Mouse (Mus musculus) testis, postnatal 10 days (tissue): ENCODE measurements at regions not wholly inside any gene's neighbourhood (a gene's known extent, or its start where the extent isn't known, plus 50 kb on each side); places are given as distances from the start of the nearest gene placed in this dataset.

Experiments used
- DNase-seq: peaks from one replicate; pipeline ENCODE4 v3.0.0; 2021; ENCODE audit warnings: low spot score

GRCm38 (mm10) chr8:89171561-89171960 is 127.6 kb upstream of the Sall1 start:
- DNase-seq, result no peak

- DNase-seq, result no peak
Observed at GRCm38 (mm10) chr8:89169484-89169883, 125.5 kb upstream of the Sall1 start.

GRCm38 (mm10) chr8:89167026-89167425 is 123.1 kb upstream of the Sall1 start:
- DNase-seq, result no peak

GRCm38 (mm10) chr8:89156909-89157308 is 112.9 kb upstream of the Sall1 start:
- no peak for DNase-seq

GRCm38 (mm10) chr8:89153605-89154004 is 109.6 kb upstream of the Sall1 start:
- DNase-seq, result no peak

GRCm38 (mm10) chr8:89152867-89153595 is 109.1 kb upstream of the Sall1 start:
- no peak for DNase-seq

- no peak for DNase-seq
Observed at GRCm38 (mm10) chr8:89152331-89152730, 108.4 kb upstream of the Sall1 start.

GRCm38 (mm10) chr8:89150952-89151351 is 107.0 kb upstream of the Sall1 start:
- DNase-seq, result no peak

GRCm38 (mm10) chr8:89141529-89142235 is 97.7 kb upstream of the Sall1 start:
- DNase-seq, result no peak

GRCm38 (mm10) chr8:89139876-89140275 is 95.9 kb upstream of the Sall1 start:
- DNase-seq, result no peak

- DNase-seq, result no peak
Observed at GRCm38 (mm10) chr8:89138416-89139125, 94.6 kb upstream of the Sall1 start.

- no peak for DNase-seq
Observed at GRCm38 (mm10) chr8:89134581-89135484, 90.9 kb upstream of the Sall1 start.

GRCm38 (mm10) chr8:89134058-89134457 is 90.1 kb upstream of the Sall1 start:
- DNase-seq, result no peak

GRCm38 (mm10) chr8:89121051-89121450 is 77.1 kb upstream of the Sall1 start:
- no peak for DNase-seq

- DNase-seq, result no peak
Observed at GRCm38 (mm10) chr8:89107895-89108660, 64.1 kb upstream of the Sall1 start.

GRCm38 (mm10) chr8:89106346-89106745 is 62.4 kb upstream of the Sall1 start:
- no peak for DNase-seq

GRCm38 (mm10) chr8:89097396-89097795 is 53.4 kb upstream of the Sall1 start:
- no peak for DNase-seq
